Mouse (Mus musculus) testis, adult 2 months (tissue): ENCODE measurements around the gene Tex10. TPM values are rescaled to one million over a fixed set of nuclear protein-coding genes. Genes with fewer than 3 reads are reported as not detected.

ENCODE experiments used
- H3K27ac ChIP-seq: fragments of 200-500 bp; 2 replicates; pipeline ENCODE4 v1.5.1; 2012; ENCODE audit warnings: low read depth, low read length; ENCODE audit not compliant: control insufficient read depth, insufficient read depth
- H3K27me3 ChIP-seq: fragments of 200-500 bp; 2 replicates; pipeline ENCODE4 v1.6.1; 2012; ENCODE audit warnings: mild to moderate bottlenecking, low read length, moderate library complexity; ENCODE audit not compliant: control insufficient read depth, insufficient read depth
- H3K36me3 ChIP-seq: fragments of 200-500 bp; 2 replicates; pipeline ENCODE4 v1.6.1; 2012; ENCODE audit warnings: mild to moderate bottlenecking, low read length; ENCODE audit not compliant: control insufficient read depth, insufficient read depth
- H3K4me1 ChIP-seq: fragments of 200-500 bp; 2 replicates; pipeline ENCODE4 v1.6.1; 2012; ENCODE audit warnings: low read length; ENCODE audit not compliant: control insufficient read depth, insufficient read depth
- H3K4me3 ChIP-seq: fragments of 200-500 bp; 2 replicates; pipeline ENCODE4 v1.5.1; 2012; ENCODE audit warnings: low read depth, mild to moderate bottlenecking, low read length, moderate library complexity, mixed read lengths; ENCODE audit not compliant: control insufficient read depth
- CTCF ChIP-seq: fragments of 200-500 bp; IDR thresholded peaks from 2 replicates; pipeline ENCODE4 v1.5.1; 2012; ENCODE audit warnings: low read depth, mild to moderate bottlenecking, inconsistent platforms, low read length, moderate library complexity; ENCODE audit not compliant: control insufficient read depth, insufficient read depth, insufficient replicate concordance
- POLR2A ChIP-seq: fragments of 200-500 bp; IDR thresholded peaks from 2 replicates; pipeline ENCODE4 v1.6.1; 2012; ENCODE audit warnings: low read depth, mild to moderate bottlenecking, inconsistent platforms, low read length, moderate library complexity; ENCODE audit not compliant: control insufficient read depth
- polyA plus RNA-seq: library from polyadenylated mRNA; depleted of rRNA; stranded (reverse); fragments of >200 nt; gene quantifications from 2 replicates; pipeline ENCODE4 v1.2.3, GENCODE M21; 2012

The Tex10 gene
- polyA plus RNA-seq, 1 experiment: 55.6 TPM

DNA sequence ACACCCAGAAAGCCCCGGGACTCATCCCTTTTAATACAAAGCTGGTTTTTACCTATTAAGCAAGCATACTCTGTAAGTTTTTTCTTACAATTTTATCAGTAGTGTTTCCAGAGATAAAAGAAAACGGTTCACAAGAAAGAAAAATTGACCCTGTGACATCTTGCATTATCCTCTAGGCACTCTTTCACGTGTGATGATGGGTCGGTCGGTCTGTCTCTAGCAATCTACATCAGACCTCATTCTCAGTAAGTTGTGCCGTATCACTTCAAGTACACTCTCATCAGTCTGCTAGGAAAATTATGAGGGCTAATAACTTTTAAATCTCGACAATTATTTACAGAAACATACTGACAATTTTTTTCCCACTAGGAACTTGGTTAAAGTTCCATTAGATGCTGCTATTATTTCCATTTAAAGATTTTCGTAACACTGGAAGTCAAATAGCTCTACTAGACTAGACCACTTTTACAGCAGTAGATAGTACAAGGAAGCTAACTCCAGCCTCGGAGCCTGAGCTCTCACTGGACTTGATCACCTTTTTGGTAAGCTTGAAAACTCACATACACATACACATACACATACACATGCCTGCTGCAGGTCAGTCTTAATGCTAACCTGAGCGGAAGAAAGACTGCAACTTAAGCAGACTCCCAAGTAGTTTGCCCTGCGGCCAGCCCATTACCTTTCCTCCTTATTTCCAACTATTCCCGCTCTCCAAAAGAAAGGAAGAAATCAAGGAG, 1.0 kb downstream of the Tex10 start:
- Histone ChIP-seq H3K27me3 (no peaks in the 10 kb centered on the region), H3K4me3 (peak overlapping the region; percentile 95), H3K36me3 (no peaks in the 10 kb centered on the region), H3K27ac (peak overlapping the region; percentile 89), H3K4me1 (peaks cover 4% of the 10 kb centered on the region)
- TF ChIP-seq CTCF (no peak), POLR2A (no peak)

GRCm38 (mm10) chr4:48470977-48471376, 2.3 kb downstream of the Tex10 start:
- Histone ChIP-seq H3K4me1 (peaks cover 4% of the 10 kb centered on the region), H3K27ac (no peak overlapping the region), H3K27me3 (no peaks in the 10 kb centered on the region), H3K4me3 (no peak overlapping the region), H3K36me3 (no peaks in the 10 kb centered on the region)
- TF ChIP-seq CTCF (no peak), POLR2A (no peak)

GRCm38 (mm10) chr4:48461060-48461459, 12.2 kb downstream of the Tex10 start:
- H3K27ac ChIP-seq: no peak overlapping the region

DNA sequence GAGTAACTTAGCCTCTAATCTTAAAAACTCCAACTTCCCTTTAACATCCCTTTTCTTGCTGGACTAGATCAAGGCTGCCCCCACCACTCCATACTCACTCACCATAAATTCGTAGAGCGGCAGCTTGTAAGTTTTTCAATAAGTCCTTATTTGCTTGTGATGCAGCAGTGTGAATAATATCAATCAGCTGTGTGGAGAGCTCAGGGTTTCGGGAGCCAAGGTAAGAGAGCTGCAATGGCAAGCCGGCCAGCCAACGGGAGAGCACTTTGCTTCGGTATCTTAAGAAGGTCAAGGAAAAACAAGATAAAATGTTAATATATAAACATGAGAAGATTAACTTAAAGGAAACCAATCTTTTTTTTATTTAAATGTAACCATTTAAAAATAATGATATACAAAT, 14.8 kb downstream of the Tex10 start:
- H3K27ac ChIP-seq: no peak overlapping the region
- peaks cover 2% of the 10 kb centered on the region for H3K36me3 ChIP-seq
- no peak for TF ChIP-seq POLR2A
- no peak for TF ChIP-seq CTCF
- no peaks in the 10 kb centered on the region for H3K27me3 ChIP-seq
- H3K4me1 ChIP-seq: no peaks in the 10 kb centered on the region
- H3K4me3 ChIP-seq: no peak overlapping the region

More at GRCm38 (mm10) chr4:48461060-48461459, 12.2 kb downstream of the Tex10 start:
- Histone ChIP-seq H3K4me1 (no peaks in the 10 kb centered on the region), H3K27me3 (no peaks in the 10 kb centered on the region), H3K4me3 (no peak overlapping the region), H3K36me3 (peaks cover 3% of the 10 kb centered on the region)
- no peak for TF ChIP-seq POLR2A
- TF ChIP-seq CTCF: no peak

DNA sequence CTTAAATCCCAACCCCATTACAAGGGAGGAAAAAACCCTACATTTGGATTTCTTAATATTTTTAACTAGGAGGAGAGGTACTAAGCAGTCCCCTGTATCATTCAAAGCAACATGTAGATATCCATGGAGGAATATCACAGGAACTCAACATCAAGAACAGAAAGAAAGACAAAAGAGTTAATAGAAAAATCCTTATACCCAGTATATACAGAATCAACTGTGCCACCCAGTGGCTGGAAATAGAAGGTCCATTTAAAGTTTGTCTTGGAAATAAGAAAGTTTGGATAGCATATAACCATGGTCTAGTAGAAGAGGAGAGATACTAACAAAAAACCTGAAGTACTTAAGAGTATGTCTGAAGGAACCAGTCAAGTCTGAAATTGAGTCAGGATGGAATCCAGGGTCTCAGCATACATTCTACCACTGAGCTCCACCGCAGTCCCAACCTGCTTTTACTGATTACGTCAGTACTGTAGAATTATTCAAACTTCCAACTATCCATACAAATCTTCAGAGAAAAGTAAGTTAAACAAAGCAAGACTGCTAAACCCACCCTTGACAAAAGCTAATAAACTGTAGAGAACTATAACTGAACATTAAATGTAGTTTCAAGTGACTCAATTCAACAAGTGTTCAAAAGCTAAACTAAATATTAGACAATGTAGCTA, 19.0 kb downstream of the Tex10 start:
- H3K4me3 ChIP-seq: no peak overlapping the region
- no peak overlapping the region for H3K27ac ChIP-seq
- peaks cover 2% of the 10 kb centered on the region for H3K36me3 ChIP-seq
- TF ChIP-seq CTCF: no peak
- TF ChIP-seq POLR2A: no peak
- H3K27me3 ChIP-seq: no peaks in the 10 kb centered on the region
- no peaks in the 10 kb centered on the region for H3K4me1 ChIP-seq

DNA sequence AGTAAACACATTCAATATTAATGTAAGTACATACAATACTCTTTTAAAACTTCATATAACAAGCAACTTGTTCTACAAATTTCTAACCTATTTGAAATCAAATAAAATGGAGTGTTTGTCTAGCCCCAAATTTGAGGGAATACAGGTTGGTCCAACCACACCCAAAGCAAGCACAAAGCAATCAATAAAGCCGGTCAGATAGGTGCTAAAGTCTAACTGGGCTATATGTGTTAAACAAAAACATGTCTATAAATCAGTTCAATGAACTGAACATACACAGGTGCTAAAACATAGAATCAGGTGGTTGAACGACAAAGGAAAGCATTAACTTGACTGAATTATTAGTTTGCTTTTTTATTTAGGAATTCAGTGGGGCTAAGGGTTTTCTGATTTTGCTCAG, 45.2 kb downstream of the Tex10 start:
- no peaks in the 10 kb centered on the region for H3K27me3 ChIP-seq
- no peak overlapping the region for H3K4me3 ChIP-seq
- TF ChIP-seq POLR2A (no peak), CTCF (no peak)
- no peak overlapping the region for H3K27ac ChIP-seq
- H3K36me3 ChIP-seq: peaks cover 3% of the 10 kb centered on the region; the same call in 1 of the 2 replicates
- no peaks in the 10 kb centered on the region for H3K4me1 ChIP-seq

DNA sequence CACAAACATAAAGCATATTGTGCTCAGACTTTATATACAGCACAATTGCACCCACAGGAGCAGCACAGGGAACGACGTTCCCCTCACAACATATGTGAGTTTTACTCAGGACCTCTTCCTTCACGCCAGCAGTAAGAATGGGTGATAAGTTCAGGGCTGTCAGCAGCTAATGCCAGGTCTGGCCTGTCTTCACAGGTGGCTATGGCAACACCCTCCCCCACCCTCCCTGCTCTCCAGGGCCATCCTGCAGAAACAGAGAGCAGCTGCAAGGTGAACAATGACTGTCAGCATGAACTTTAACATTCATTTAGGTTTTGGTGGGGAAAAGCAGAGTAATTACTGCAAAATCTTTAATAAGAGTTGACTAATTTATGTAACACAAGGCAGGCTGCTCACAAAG, 45.8 kb downstream of the Tex10 start:
- Histone ChIP-seq H3K27ac (no peak overlapping the region), H3K27me3 (no peaks in the 10 kb centered on the region), H3K4me3 (no peak overlapping the region), H3K36me3 (peaks cover 3% of the 10 kb centered on the region; the same call in 1 of the 2 replicates), H3K4me1 (no peaks in the 10 kb centered on the region)
- TF ChIP-seq CTCF (no peak), POLR2A (no peak)
